Mouse (Mus musculus) ES-Bruce4 (cell line): ENCODE data around the gene Nthl1.

Experiments used
- CTCF ChIP-seq: IDR thresholded peaks from one replicate; pipeline ENCODE4 v1.8.1; 2011; ENCODE audit warnings: low read depth, low read length
- EP300 ChIP-seq: IDR thresholded peaks from 2 replicates; pipeline ENCODE4 v1.6.1; 2011; ENCODE audit warnings: low read depth, low read length; ENCODE audit not compliant: insufficient read depth

DNA sequence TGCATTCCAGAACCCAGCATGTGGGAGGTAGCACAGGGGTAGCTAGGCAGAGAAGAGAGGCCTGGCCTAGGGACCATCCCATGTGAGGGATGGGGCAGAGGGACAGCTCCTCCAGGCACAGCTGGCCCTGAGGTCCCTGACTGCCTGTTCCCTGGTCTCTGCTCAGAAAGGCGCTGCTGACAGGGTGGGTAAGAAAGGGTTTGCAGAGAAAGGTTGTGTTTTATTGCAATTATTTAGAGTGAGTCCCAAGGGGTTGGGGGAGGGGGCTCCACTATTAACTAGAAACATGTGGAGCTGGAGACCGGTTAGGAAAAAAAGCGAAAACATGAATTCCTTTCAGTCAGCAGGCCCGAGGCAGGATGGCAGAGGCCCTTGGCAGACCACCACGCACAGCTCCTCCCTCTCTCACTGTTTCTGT, 7.1 kb downstream of the Nthl1 start:
- TF ChIP-seq EP300, result no peak
- no peak for TF ChIP-seq CTCF
